ENCODE assay signal across 17 mouse cellular contexts in the genomic region with DNA sequence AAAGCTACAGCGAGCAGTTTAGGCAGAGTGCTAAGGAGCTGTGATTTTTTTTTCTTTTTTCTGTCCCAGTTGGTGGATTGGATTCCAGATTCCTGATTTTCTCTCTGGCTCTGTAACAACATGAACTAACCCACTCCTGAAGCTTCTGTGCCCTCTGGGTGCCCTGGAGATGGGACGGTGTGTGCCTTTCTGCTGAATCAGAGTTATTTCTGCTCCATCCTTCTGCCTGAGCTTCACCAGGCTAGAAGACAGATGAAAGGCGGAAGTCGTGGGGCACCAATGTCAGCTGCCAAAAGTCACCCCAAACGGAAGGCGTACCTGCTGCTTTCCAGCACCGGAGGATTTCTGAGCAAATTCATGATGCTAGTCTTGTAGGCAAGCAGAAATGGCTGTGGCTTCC. TPM values are rescaled to one million over a fixed set of nuclear protein-coding genes. Genes with fewer than 3 reads are reported as not detected.
DNase-seq lines count a peak whose midpoint lies in the region; ATAC-seq and TF ChIP-seq lines count a peak whose summit lies in the region.
"Had no signal": no experiment of that assay in that cellular context is flagged by ENCODE, and none has a peak within 500 bp of the region (broad histone marks: within the 10 kb centered on the region; RNA-seq: fewer than 3 reads in every experiment).

No protein-coding gene starts in this region.

- no peaks in the 10 kb centered on the region for H3K27me3 ChIP-seq in heart, embryonic 10.5 days (ENCODE audit: insufficient read depth, poor library complexity, severe bottlenecking)
- H3K27me3 ChIP-seq in embryonic facial prominence, embryonic 13.5 days: no peaks in the 10 kb centered on the region
- no peaks in the 10 kb centered on the region for H3K27me3 ChIP-seq in neural tube, embryonic 15.5 days (replicated peaks)
- H3K27me3 ChIP-seq in forebrain, embryonic 12.5 days: no peaks in the 10 kb centered on the region
- H3K27me3 ChIP-seq: intestine, embryonic 15.5 days had no signal

- no peak for ATAC-seq in embryonic facial prominence, embryonic 13.5 days (ENCODE audit: insufficient number of reproducible peaks, insufficient read depth, low FRiP score, low TSS enrichment, low read depth)
- no peak for ATAC-seq in neural tube, embryonic 15.5 days (ENCODE audit: low FRiP score)
- no peak for ATAC-seq in forebrain, embryonic 12.5 days (ENCODE audit: low FRiP score)
- ATAC-seq: intestine, embryonic 15.5 days had no signal

- H3K4me2 ChIP-seq in embryonic facial prominence, embryonic 13.5 days: peak overlapping the region; percentile 30
- H3K4me2 ChIP-seq in neural tube, embryonic 15.5 days: no peak overlapping the region
- no peak overlapping the region for H3K4me2 ChIP-seq in forebrain, embryonic 12.5 days
- H3K4me2 ChIP-seq: intestine, embryonic 15.5 days; lung, embryonic 14.5 days had no signal

- H3K4me1 ChIP-seq in heart, embryonic 10.5 days: peaks cover 44% of the 10 kb centered on the region
- peaks cover 20% of the 10 kb centered on the region for H3K4me1 ChIP-seq in embryonic facial prominence, embryonic 13.5 days
- no peaks in the 10 kb centered on the region for H3K4me1 ChIP-seq in neural tube, embryonic 15.5 days
- no peaks in the 10 kb centered on the region for H3K4me1 ChIP-seq in forebrain, embryonic 12.5 days
- H3K4me1 ChIP-seq: intestine, embryonic 15.5 days had no signal

- H3K4me3 ChIP-seq in heart, embryonic 10.5 days: no peak overlapping the region
- H3K4me3 ChIP-seq in embryonic facial prominence, embryonic 13.5 days: no peak overlapping the region
- H3K4me3 ChIP-seq in left cerebral cortex, adult 2 months: no peak overlapping the region
- H3K4me3 ChIP-seq in neural tube, embryonic 15.5 days (replicated peaks): no peak overlapping the region
- H3K4me3 ChIP-seq in forebrain, embryonic 12.5 days (replicated peaks): no peak overlapping the region
- H3K4me3 ChIP-seq: intestine, embryonic 15.5 days had no signal

- TF ChIP-seq CTCF in left cerebral cortex, adult 2 months (IDR thresholded peaks at IDR 0.05): no peak

- no peak for DNase-seq in heart, embryonic 10.5 days (ENCODE audit: low spot score)
- DNase-seq in heart, adult 8-10 months (ENCODE audit: low spot score): no peak
- peak; percentile 19 for DNase-seq in Muller cell, postnatal 12 days (ENCODE audit: inconsistent ontology term)
- DNase-seq in left cerebral cortex, adult 2 months (ENCODE audit: extremely low spot score in 1 of 2, low spot score in 2 of 2): peak in 1 of 2 experiments; percentile 38
- DNase-seq: adrenal gland, postnatal 10 days; cerebellum, postnatal 25 days had no signal

- H3K27ac ChIP-seq in heart, embryonic 10.5 days: peak overlapping the region; percentile 78
- peak overlapping the region; percentile 86 for H3K27ac ChIP-seq in embryonic facial prominence, embryonic 13.5 days
- peak overlapping the region; percentile 54 for H3K27ac ChIP-seq in left cerebral cortex, adult 2 months
- H3K27ac ChIP-seq in neural tube, embryonic 15.5 days (replicated peaks): no peak overlapping the region
- no peak overlapping the region for H3K27ac ChIP-seq in forebrain, embryonic 12.5 days
- H3K27ac ChIP-seq: intestine, embryonic 15.5 days; kidney, postnatal 0 days; stomach, postnatal 0 days had no signal

- 76% methylated on average over 7 of the region's 7 CpGs for WGBS in heart, embryonic 10.5 days
- WGBS in embryonic facial prominence, embryonic 13.5 days: 48% methylated on average over 7 of the region's 7 CpGs
- 85% methylated on average over 7 of the region's 7 CpGs for WGBS in neural tube, embryonic 15.5 days
- WGBS in forebrain, embryonic 12.5 days: 82% methylated on average over 7 of the region's 7 CpGs

- no peaks in the 10 kb centered on the region for H3K9me3 ChIP-seq in heart, embryonic 10.5 days
- H3K9me3 ChIP-seq in embryonic facial prominence, embryonic 13.5 days: no peaks in the 10 kb centered on the region
- no peaks in the 10 kb centered on the region for H3K9me3 ChIP-seq in neural tube, embryonic 15.5 days (replicated peaks)
- H3K9me3 ChIP-seq in forebrain, embryonic 12.5 days: no peaks in the 10 kb centered on the region
- H3K9me3 ChIP-seq: intestine, embryonic 15.5 days had no signal

- intact Hi-C loops in left cerebral cortex, adult 2 months (cut with DNase I): loop anchor here (5.0 kb wide), 1 partner anchor 67 kb away; the partner anchor contains the start of gene Zcchc9

- H3K36me3 ChIP-seq in heart, embryonic 10.5 days: no peaks in the 10 kb centered on the region
- H3K36me3 ChIP-seq in embryonic facial prominence, embryonic 13.5 days: no peaks in the 10 kb centered on the region
- H3K36me3 ChIP-seq in neural tube, embryonic 15.5 days: no peaks in the 10 kb centered on the region
- H3K36me3 ChIP-seq in forebrain, embryonic 12.5 days (replicated peaks): no peaks in the 10 kb centered on the region
- H3K36me3 ChIP-seq: intestine, embryonic 15.5 days had no signal

- H3K9ac ChIP-seq in embryonic facial prominence, embryonic 13.5 days: no peak overlapping the region
- H3K9ac ChIP-seq in neural tube, embryonic 15.5 days (replicated peaks): no peak overlapping the region
- H3K9ac ChIP-seq in forebrain, embryonic 12.5 days: no peak overlapping the region
- H3K9ac ChIP-seq: intestine, embryonic 15.5 days; lung, embryonic 14.5 days had no signal

RNA-seq across cellular contexts. Expression of gene Ckmt2, which starts 2.1 kb away (rescaled TPM):
- 3.3 and 7.8 TPM in 2 replicates for polyA plus RNA-seq in heart, embryonic 10.5 days (2016; fragmentation: Nextera tagmentation; extraction: Ambion mirVana)
- total RNA-seq in heart, adult 8-10 months (2022): 1,000 to 10,000 TPM; 2,501 to 2,686 (median 2,598) TPM
- 0.18 TPM in 1 of 2 replicates, not detected in the other for polyA plus RNA-seq in embryonic facial prominence, embryonic 13.5 days (2015; fragmentation: Nextera tagmentation; extraction: Ambion mirVana)
- total RNA-seq in left cerebral cortex, adult 2 months (2021): not detected
- 0.28 and 0.70 TPM in 2 replicates for polyA plus RNA-seq in neural tube, embryonic 15.5 days (2015; fragmentation: Nextera tagmentation; extraction: Ambion mirVana)
- polyA plus RNA-seq in forebrain, embryonic 12.5 days (2016; fragmentation: Nextera tagmentation; extraction: Ambion mirVana): not detected in 2 replicates
- total RNA-seq: megakaryocyte-erythroid progenitor cell, adult 5-6 weeks; monocyte, adult 5-6 weeks; neutrophil, adult 5-6 weeks had no signal
- polyA plus RNA-seq: hindbrain, embryonic 11.5 days; lung, embryonic 14.5 days had no signal

Comparison
In these comparisons a context has a peak if more than half of its experiments do, and no peak if none do; other contexts are left out.
1. H3K27ac ChIP-seq: peak in heart, embryonic 10.5 days (single experiment), embryonic facial prominence, embryonic 13.5 days (single experiment) and left cerebral cortex, adult 2 months (single experiment); none in neural tube, embryonic 15.5 days (single experiment) and forebrain, embryonic 12.5 days (single experiment).